Mouse (Mus musculus) right cerebral cortex, postnatal 14 days (tissue): Measurements from ENCODE around the gene Asap2.

Experiments
- DNase-seq: peaks from one replicate; pipeline ENCODE4 v3.0.0; 2022

Gene Asap2

DNA sequence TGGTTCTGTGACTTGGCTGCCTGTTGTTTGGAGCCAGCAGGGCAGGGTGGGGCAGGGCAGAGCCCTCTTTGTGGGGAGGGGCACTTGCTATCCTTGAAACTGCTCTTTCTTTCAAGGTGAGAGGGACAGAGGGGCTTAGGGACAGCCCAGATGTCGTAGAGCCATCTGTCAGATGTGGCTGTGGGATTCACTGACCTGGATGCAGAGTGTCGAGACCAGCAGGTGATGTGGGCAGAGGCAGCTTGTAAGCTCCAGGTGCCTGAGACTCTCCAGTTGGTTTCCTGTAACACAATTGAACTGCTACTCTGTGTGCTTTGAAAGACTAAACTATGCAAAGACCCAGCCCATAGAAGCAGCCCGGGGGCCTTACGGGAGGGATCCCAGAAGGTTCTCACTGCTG lies 177.5 kb downstream of the Asap2 start:
- DNase-seq: no peak

DNA sequence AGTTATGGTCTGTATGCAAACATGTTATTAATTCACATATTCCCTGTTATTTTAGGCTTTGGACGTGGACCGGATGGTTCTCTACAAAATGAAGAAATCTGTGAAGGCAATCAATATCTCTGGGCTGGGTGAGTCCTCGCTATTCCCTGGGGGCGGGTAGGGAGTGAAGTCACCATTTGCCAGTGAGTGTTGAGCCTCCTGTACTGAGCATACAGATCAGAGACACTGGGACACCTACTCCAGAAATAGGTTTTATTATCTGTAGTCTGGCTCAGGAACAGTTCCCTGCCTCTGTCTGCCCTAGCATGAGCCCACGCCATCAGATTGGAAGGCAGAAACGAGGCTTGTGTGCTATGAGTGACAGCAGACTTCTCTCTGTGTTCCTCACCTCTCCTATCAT lies 177.9 kb downstream of the Asap2 start:
- DNase-seq: no peak

DNA sequence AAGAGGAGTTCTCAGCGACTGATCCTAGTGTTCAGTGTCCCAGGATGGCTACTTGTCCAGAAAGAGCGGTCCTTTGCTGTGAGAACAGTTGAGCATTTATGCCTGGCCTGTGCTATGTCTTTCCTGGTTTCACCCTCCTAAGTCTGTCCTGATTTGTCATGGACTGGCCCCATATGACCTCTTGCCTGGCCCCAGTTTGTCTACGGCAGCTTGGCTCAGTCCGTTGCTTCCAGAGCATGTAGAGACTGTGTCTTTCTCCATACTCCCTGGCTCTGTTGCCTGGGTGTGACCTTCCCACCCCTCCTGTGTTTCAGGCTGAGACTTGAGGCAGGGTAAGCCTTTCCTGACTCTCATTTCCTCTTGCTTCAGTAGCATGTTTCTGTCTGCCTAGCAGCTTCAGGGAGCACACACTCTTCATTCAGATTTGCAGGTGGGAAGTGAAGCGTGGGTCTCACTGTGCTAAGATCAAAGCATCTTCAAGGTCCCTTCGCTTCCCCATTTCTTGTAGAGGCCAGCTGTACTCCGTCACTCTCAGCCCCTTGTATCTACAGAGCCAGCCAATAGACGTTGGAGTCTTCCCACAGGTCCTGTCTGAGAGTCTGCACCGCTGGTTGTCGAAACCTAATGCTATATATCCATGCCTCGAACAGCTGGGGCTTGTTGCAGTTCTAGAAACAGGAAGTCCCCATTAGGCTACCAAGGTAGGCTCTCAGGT lies 181.7 kb downstream of the Asap2 start:
- DNase-seq: no peak

DNA sequence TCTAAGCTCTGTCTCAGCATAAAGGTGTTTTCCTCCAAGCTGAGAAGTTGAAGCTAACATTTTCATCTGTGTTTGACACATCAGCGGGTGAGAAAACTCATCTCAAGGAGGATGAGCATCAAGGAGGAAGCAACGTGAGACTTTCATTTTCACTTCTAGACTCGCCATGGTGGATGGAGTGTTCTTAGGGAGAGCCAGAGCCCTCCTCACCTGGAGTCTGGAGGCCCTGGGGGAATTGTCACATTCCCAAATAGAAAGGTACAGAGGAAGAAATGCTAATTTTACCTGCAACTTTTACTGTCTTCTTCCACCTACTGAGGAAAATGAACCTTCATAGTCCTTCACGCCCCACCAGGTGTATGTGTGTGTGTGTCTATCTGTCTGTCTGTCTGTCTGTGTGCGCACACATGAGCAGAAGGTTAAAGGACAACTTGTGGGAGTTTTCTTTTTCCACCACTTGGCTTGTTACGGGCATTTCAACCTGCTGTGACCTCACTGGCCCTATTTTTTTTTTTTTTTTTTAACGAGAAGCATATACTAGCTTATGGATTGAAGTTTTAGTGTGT lies 183.7 kb downstream of the Asap2 start:
- DNase-seq: no peak

DNA sequence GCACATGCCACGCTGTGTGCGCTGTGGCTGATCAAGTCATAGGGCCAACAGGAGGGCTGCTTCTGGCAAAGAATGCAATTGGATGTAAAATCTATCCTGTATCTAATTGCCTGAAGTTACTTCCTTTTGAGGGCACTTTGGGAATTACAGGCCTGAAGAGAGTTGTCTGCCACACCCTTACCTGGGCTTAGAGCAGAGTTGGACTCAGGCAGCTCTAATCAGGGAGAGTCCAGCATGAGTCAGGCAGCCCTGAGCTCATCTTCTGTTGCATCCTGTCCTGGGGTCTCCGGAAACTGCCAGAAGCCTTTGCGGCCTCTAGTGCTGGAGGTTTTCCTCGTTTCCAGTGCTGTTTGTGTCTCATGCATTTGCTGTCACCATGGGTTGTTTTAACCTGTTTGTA lies 186.1 kb downstream of the Asap2 start:
- DNase-seq: no peak

DNA sequence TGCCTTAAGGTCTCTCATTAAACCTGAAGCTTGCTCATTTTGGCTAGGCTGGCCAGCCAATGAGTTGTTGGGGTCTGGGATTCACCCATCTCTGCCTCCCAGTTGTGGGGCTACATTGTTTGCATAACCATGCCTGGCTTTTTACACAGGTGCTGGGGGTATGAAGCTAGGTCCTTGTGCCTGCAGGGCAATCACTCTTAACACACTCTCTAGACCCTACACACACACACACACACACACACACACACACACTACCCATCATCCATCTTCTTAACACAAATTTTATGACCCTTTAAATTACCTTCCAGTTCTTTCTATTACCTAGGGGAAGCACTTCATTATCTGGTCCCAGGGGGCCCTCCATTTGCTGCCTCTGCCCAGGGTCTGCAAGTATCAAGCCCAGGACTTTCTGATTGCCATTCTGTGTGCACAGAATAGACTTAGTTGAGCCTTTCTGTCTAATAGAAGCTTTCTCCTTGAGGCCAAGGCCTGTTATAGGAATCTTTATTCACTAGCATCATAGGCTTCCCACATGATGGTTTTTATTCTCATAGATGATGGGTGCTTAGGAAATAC lies 187.0 kb downstream of the Asap2 start:
- DNase-seq: no peak

DNA sequence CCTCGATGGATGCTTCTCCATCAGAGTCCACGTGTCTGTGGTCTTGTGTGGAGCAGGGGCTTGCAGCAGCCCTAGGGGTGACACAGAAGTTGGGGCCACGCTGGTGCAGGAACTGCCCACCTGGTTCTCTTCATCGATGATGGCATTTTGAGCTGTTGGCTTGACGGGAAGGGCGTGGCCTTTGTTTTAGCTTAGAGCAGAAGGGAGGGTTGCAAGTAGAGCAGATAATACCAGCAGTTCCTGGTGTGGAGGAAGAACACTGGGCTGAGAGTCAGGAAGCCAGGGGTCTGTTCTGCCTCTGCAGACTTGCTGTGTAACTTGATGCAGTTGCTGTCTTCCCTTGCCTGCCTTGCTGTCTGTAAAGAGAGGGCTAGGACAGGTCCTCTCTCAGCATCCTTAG lies 189.8 kb downstream of the Asap2 start:
- DNase-seq: no peak

DNA sequence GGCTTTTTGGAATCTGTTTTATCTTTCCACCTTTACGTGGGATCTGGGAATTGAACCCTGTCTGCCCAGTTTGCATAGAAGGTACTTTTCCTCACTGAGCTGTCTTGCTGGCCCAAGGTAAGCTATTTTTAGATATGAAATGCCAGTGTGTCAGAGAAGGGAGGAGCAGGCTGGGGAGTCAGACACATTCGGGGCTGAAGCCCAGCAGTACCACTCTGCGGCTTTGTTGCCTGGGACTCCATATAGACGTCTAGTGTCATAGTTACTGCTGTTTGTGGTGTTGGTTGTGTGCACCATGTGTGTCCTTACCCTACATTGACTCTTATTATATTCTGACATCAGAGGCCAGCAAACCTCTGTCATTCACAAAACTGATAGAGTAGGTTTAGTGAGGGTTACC lies 192.5 kb downstream of the Asap2 start:
- DNase-seq: no peak

DNA sequence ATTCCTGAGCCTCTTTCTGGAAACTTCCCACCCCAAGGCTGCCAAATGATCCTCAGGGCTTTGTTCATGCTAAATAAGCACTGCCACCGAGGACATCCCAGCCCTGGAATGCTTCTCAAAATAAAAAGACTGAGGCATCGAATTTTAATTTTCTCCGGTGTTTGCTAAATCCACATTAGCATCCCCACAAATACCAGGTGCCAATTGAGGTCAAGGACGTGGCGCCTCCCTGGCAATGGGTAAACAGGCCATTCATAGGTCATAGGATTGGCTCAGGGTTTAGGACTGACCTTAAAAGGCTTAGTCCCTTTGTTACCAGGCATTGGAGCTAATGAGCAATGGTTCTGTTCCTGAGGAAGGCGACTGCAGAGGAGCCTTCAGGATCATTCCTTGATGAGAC lies 193.1 kb downstream of the Asap2 start:
- no peak for DNase-seq

DNA sequence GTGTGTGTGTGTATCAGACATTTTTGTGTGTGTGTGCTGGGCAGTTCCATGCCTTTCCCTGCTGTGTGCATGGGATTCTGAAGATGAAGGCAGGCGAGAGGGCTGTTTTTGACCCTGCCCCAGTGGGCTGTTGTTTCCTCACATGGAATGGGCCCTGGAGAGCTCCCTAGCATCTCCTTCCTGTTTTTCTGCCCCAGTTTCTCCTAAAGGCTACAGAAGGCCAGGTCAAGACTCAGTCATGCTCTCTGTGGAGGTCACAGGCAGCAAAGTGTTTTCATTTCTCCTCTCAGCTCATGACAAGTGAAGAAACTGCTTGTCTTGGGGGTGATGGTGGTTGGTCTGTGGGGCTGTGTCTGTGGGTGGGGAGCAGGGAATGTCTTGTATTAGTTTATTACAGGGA lies 195.9 kb downstream of the Asap2 start:
- DNase-seq: no peak

DNA sequence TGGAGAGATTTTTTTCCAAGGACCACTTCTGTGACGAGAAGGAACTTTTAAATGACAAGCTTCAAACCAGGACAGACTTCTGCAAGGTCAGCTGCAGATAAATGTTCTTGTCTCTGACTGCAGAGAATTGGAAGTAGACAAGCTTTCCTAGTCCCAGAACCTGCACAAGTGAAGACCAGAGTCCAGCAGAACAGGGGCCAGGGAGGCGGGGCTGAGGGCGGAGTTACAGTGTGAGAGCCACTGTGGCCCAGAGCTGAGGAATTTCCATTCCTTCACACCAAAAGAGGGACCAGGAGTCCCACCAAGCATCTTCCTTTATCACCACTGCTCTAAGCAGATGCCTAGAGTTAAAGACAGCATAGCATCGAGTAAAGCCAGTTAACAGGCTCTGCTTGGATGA lies 198.6 kb downstream of the Asap2 start:
- no peak for DNase-seq

DNA sequence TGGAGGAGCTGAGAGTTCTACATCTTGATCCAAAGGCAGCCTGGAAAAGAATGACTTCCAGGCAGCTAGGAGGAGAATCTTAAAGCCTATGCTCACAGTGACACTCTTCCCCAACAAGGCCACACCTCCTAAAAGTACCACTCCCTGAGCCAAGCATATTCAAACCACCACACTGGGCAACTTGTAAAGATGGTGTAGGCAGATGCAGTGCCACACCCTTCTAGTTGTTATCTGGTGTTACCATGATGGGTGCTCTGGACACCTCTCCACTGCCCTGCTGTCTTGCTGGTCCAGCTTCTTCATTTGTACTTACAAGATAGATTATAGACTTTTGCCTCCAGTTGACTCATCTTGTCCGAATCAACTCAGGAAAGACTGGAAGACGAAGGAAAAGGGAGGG lies 201.3 kb downstream of the Asap2 start:
- DNase-seq: no peak

DNA sequence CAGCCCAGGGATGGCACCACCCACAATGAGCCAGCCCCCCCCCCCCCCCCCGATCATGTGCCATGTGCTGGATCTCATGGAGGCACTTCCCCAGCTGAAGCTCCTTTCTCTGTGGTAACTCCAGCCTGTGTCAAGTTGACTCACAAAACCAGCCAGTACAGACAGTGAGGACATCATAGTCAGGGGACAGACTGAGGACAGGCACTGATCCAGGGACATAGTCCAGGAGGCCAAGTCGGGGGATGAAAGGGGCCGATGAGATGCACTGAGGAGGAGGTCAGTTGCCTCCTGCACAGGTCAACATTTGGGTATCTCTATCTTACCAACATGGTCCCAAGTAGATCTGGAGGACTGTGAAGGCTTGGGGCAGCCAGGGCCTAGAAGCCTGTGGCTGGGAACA lies 205.2 kb downstream of the Asap2 start:
- DNase-seq: no peak

DNA sequence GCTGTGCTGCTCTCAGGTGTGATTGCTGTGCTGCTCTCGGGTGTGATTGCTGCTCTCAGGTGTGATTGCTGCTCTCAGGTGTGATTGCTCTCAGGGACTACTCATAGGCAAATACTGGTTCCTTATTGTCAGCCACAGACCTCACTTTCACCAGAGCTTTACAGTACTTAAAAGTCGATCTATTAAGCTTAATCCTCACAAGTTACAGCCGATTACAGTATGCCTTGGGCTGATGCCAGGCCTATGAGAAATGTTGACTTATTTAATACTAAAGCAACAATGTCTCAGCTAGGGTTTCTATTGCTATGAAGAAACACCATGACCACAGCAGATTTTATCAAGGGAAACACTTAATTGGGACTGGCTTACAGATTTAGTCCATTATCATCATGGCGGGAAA lies 206.2 kb downstream of the Asap2 start:
- no peak for DNase-seq

DNA sequence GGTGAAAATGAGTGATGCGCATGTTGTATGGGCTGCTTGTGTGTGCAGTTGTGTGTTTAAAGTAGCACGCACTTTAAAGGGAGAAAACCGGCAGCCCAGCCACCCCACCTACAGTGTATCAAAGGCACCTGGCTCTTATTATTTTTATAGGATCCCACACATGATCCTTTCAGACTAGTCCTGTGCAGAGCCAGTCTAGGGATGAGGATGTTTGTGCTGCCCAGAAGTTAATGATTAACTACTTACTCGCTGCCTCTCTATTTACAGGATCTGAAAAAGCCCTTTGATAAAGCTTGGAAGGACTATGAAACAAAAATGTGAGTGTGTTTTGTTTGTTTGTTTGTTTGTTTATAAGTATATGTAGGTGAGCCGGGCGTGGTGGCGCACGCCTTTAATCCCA lies 210.4 kb downstream of the Asap2 start:
- DNase-seq: no peak

DNA sequence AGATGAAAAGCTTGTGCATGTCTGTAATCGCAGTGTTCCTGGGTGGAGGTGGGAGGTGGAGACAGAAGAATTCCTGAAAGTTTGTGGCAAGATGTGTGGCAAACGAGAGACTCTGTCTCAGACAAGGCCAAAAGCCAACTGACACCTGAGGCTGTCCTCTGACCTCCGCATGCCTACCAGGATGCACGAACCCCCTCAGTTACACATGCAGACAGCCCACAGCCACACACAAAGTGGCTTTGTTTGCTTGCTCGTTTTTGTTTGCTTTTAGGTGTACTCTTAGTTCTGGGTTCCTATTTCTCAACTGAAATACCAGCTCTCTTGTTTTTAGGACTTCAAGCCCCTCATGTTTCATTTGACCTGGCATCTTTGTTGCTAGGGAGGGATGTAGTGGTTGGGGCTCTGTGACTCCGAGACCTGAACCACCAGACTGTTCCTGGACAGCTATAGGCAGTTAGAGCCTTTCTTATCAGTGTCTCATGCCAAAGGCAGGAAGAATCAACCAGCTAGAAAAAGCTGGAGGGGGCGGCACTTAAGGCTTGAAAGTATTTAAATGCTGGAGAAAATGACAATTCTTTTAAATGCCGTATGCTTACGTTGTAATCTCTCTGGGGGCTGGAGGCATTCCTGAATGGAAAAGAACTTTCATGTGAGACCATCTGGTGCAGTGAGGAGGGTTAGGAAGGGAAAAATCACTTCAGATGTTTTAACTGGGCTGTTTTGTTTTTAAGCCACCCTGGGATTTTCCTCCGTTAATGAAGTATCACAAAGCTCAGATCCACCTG lies 211.4 kb downstream of the Asap2 start:
- DNase-seq: no peak

DNA sequence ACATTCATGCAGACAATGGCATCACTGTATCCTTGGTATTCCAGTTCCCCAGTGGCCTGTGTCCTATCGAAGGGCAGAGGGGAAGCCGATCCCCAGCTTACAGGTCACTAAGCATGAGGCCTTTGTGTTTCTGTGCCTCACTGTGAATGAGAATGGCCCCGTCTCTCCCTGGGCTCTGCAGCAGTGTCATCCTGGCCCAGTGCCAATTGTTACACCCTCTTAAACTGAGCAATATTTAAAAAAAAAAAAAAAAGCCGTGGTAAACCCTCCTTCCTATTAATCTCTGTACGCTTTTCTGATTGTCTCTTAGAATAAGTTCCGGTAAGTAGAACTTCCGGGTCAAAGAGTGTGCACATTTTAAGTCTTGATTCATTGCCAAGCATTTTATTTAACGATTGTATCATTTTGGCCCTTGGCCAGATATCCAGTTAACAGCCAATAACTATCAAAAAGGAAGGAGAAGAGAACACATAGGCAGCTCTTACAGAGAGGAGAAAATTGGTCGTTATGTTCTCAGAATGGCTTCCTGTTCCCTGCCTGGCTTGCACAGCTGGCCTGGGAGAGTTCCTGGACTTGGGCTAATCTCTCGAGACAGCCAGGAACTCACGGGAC lies 214.5 kb downstream of the Asap2 start:
- peak; percentile 31 for DNase-seq

DNA sequence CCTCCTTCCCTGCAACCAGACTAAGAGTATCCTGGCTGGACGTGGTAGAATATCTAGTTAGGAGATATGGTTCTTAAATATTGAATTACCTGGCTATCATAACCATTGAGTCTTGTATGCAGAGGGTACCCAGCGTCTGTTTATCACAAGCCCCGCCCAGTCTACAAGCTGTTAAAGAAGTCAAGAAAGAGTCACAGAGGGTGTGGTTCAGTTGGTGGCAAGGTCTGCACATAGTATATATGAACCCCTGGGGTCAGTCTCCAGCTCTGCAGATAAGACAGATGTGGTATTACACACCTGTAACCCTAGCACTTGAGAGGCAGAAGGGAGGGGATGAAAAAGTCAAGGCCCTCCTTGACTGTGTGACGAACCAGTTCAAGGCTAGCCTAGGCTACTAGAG lies 215.5 kb downstream of the Asap2 start:
- DNase-seq: no peak

DNA sequence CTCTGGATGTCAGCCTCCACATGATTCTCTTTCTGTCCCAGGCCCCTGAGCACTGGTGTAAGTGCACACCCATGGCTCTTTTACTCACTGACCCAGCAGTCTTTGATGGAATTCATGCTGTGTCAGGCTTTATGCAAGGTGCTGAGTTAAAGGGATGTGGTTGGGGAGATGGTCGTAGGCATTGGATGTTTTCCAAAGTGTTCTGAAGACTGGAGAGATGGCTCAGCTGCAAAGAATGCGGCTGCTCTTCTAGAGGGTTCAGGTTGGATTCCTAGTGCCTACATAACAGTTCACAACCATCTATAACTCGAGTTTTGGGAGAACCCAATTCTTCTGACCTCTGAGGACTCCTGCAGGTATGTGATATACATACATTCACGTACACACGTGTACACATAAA lies 217.2 kb downstream of the Asap2 start:
- no peak for DNase-seq

DNA sequence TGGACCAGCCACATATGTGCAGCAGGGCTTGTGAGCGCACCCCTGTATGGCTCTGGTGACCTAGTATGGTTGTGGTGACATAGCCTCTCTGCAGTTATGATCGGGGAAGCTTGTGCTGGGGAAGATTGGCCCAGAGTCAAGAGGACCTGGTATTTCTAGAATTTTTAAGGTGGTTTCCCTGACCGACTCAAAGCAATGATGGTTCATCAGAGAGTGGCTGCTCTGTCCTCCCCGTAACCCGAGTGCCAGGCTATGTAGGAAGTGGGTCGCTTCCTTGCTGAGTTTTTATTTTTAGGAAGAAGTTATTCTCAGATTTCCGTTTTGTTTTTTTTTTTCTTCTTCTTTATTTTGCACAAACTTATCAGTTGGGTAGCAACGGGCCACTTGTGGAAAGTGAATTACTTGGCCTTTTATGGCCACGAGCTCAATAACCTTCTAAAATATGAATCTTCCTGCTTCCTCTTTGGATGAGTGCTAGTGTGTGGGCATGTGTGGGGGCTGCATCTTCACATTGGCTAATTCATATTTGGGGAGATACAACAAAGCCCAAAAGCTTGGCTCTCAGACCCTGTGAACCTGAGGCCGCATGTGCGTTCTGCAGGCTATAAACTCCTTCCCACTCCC lies 218.0 kb downstream of the Asap2 start:
- DNase-seq: no peak

DNA sequence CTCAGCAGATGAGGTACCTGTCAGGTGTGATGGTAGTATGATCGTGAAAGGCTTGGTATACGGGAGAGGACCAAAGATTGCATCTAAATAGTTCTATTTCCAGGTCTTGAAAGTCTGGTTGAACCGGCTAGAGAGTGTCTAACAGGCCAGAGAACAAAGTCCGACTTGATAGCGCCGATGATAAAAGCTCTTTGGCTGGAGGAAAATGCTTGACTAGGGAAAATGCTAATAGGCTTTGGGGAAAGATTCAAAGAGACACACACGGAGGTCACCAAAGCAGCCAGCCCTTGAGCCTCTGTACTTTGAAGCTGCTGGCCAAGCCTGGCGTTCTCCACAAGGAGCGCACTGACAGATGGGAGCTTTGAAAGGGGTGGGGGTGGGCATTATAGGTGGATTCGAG lies 219.0 kb downstream of the Asap2 start:
- DNase-seq: no peak

DNA sequence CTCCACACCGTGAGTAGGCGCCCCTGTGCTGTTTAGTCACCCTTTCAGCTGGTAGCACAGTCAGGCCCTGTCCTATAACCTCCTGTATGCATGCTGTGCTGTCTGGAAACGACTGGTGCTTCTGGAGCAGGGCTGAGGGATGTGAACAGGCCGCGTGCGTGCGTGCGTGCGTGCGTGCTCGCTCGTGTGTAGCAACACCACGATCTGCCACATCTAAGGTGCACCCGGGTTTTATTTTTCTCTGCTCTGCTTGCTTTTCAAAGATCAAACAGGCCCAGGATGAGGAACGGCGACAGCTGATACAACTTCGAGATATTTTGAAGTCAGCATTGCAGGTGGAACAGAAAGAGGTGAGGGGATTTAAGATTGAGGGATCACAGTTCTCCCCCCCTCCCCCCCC lies 222.6 kb downstream of the Asap2 start:
- no peak for DNase-seq

DNA sequence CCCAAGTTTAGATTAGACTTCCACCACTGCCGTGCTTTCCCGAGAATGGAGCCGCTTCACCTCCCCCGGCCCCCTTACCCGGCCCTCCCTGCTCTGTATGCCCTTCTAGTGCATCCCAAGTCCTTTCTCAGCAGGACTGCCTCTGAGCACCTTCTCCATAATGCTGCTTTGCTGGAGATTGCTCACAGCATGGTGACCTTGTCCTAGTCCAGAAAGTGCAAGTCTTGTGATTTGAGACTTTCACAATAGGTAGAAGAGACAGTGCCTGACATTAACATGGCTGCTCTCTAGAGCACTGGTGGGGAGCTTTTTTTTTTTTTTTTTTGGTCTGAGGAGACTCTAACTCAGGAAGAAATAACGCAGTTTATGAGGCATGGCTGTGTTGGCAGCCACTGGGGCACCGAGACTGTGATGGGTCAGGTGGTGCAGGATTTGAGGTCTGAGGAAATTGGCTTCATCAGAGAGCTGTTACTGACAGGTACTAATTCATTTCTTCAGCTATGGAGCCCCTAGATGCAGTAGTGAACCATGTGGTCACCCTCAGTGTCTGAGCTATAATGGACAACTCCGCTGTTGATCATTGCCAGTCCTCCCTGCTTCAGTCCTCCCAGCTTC lies 224.4 kb downstream of the Asap2 start:
- no peak for DNase-seq
